20 mouse cellular contexts compared by ENCODE assay signal in the genomic region with DNA sequence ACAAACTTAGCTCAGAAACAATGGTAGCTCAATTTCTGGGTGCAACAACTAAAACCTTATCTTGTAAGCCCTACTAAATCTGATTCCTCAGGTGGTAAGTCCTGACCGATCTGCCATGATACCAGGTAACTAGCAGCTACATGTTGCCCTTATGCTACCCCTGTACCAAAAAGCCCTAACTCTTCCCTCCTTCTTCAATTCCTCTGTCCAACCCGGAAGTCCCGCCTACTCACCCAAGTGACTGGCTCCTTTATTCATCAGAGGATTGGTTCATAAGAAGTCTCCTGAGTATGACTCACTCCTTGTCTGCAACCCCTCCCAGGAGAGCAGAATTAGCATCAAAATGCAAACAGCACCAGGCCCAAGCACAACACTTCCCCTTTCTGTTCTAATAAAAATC. TPM values are rescaled to one million over a fixed set of nuclear protein-coding genes. Genes with fewer than 3 reads are reported as not detected.
DNase-seq lines count a peak whose midpoint lies in the region; ATAC-seq and TF ChIP-seq lines count a peak whose summit lies in the region.
"Had no signal": no experiment of that assay in that cellular context is flagged by ENCODE, and none has a peak within 500 bp of the region (broad histone marks: within the 10 kb centered on the region; RNA-seq: fewer than 3 reads in every experiment).

No protein-coding gene starts in this region.

- H3K4me2 ChIP-seq in heart, embryonic 12.5 days: no peak overlapping the region
- H3K4me2 ChIP-seq: embryonic facial prominence, embryonic 15.5 days; forebrain, embryonic 12.5 days; heart, embryonic 13.5 days; hindbrain, embryonic 15.5 days had no signal

- in situ Hi-C loops in ES-E14 (cut with MboI; ENCODE audit: low sequenced_read_pairs in 2 of 2, unreplicated experiment in 2 of 2): no loop called here

- H3K27me3 ChIP-seq in heart, embryonic 12.5 days (replicated peaks): no peaks in the 10 kb centered on the region
- H3K27me3 ChIP-seq: embryonic facial prominence, embryonic 15.5 days; forebrain, embryonic 12.5 days; heart, embryonic 13.5 days; hindbrain, embryonic 15.5 days had no signal

- peaks cover 6% of the 10 kb centered on the region; the same call in 1 of the 2 replicates for H3K9me3 ChIP-seq in heart, embryonic 12.5 days (replicated peaks)
- H3K9me3 ChIP-seq in ES-E14 (ENCODE audit: control insufficient read depth, insufficient read depth, low read depth, low read length): no peaks in the 10 kb centered on the region
- H3K9me3 ChIP-seq: embryonic facial prominence, embryonic 15.5 days; forebrain, embryonic 12.5 days; heart, embryonic 13.5 days; hindbrain, embryonic 15.5 days; limb, embryonic 10.5 days had no signal

- no peaks in the 10 kb centered on the region for H3K4me1 ChIP-seq in heart, embryonic 12.5 days (replicated peaks)
- peaks cover 8 to 12% of the 10 kb centered on the region in 2 experiments for H3K4me1 ChIP-seq in ES-E14 (ENCODE audit: control insufficient read depth in 2 of 2, insufficient read depth in 2 of 2, low read length in 2 of 2, poor library complexity in 1 of 2)
- H3K4me1 ChIP-seq: embryonic facial prominence, embryonic 15.5 days; forebrain, embryonic 12.5 days; heart, embryonic 13.5 days; hindbrain, embryonic 15.5 days; limb, embryonic 10.5 days had no signal

- H3K36me3 ChIP-seq in heart, embryonic 12.5 days: no peaks in the 10 kb centered on the region
- no peaks in the 10 kb centered on the region; the same call in 1 of the 2 replicates for H3K36me3 ChIP-seq in ES-E14 (ENCODE audit: control insufficient read depth, insufficient read depth, low read length, poor library complexity, severe bottlenecking)
- H3K36me3 ChIP-seq: embryonic facial prominence, embryonic 15.5 days; forebrain, embryonic 12.5 days; heart, embryonic 13.5 days; hindbrain, embryonic 15.5 days; limb, embryonic 10.5 days had no signal

- H3K9ac ChIP-seq in heart, embryonic 12.5 days: no peak overlapping the region
- no peak overlapping the region; the same call in 1 of the 2 replicates for H3K9ac ChIP-seq in ES-E14 (ENCODE audit: insufficient read depth, low read depth, low read length, poor library complexity, severe bottlenecking)
- H3K9ac ChIP-seq: embryonic facial prominence, embryonic 15.5 days; forebrain, embryonic 12.5 days; heart, embryonic 13.5 days; hindbrain, embryonic 15.5 days; liver, embryonic 14.5 days had no signal

- DNase-seq in heart, adult 18-20 months: peak; percentile 9 to 34
- DNase-seq in 3134 (ENCODE audit: extremely low read depth, insufficient read length, low spot score) (peak; percentile 34), ES-E14 (ENCODE audit: low read depth, low spot score) (peak; percentile 51)
- DNase-seq in lung, postnatal 36 days: peak; percentile 45
- no peak for DNase-seq in cerebellum, postnatal 36 days
- DNase-seq in frontal cortex, postnatal 10 days (ENCODE audit: low spot score in 2 of 2): no peak
- DNase-seq: adrenal gland, postnatal 36 days; cerebellum, adult 11 months; kidney, adult 11 months; kidney, postnatal 25 days; layer of hippocampus, postnatal 36 days; right cerebral cortex, postnatal 4 days had no signal

- WGBS in heart, embryonic 12.5 days: 87% methylated on average over 3 of the region's 3 CpGs

- no peak overlapping the region for H3K27ac ChIP-seq in heart, embryonic 12.5 days (ENCODE audit: poor library complexity, severe bottlenecking)
- peak overlapping the region; percentile 54; the same call in 1 of the 2 replicates for H3K27ac ChIP-seq in ES-E14 (ENCODE audit: insufficient read depth, low read depth, low read length, poor library complexity, severe bottlenecking)
- H3K27ac ChIP-seq: embryonic facial prominence, embryonic 15.5 days; forebrain, embryonic 12.5 days; heart, embryonic 13.5 days; hindbrain, embryonic 15.5 days; limb, embryonic 10.5 days; liver, embryonic 14.5 days had no signal

- ATAC-seq in heart, embryonic 12.5 days (ENCODE audit: insufficient number of reproducible peaks, low FRiP score): no peak
- no peak for ATAC-seq in megakaryocyte progenitor cell, adult 5-6 weeks (replicated peaks; ENCODE audit: poor library complexity)

- no peak overlapping the region for H3K4me3 ChIP-seq in heart, embryonic 12.5 days
- H3K4me3 ChIP-seq in ES-E14 (ENCODE audit: insufficient read depth in 1 of 2, low read depth in 1 of 2, low read length in 2 of 2, poor library complexity in 1 of 2, severe bottlenecking in 1 of 2): peak overlapping the region; percentile 53 to 67
- H3K4me3 ChIP-seq: embryonic facial prominence, embryonic 15.5 days; forebrain, embryonic 12.5 days; heart, embryonic 13.5 days; hindbrain, embryonic 15.5 days; limb, embryonic 10.5 days had no signal

TF ChIP-seq in ES-E14, 5 proteins besides CTCF, POLR2A, EP300 and RAD21:
- TF ChIP-seq ZNF384 (IDR thresholded peaks at IDR 0.05; ENCODE audit: low read depth, low read length) (no peak), CHD2 (IDR thresholded peaks at IDR 0.05; ENCODE audit: low read depth, low read length) (no peak)

RNA-seq across cellular contexts. Expression of gene Plekhm1, which starts 31.2 kb away (rescaled TPM):
- total RNA-seq in heart, adult 18-20 months (2021): 10 to 100 TPM; 10.8 to 12.8 TPM
- 7.4 and 7.5 TPM in 2 replicates for polyA plus RNA-seq in heart, embryonic 12.5 days (2016; fragmentation: Nextera tagmentation; extraction: Ambion mirVana)
- total RNA-seq in ES-E14 (2012; rRNA removed): 11.7 and 12.3 TPM in 2 replicates
- 12.1 and 12.5 TPM in 2 replicates for total RNA-seq in megakaryocyte progenitor cell, adult 5-6 weeks (2015)
- total RNA-seq in megakaryocyte progenitor cell, adult 5-6 weeks (2017): 2.9 and 3.9 TPM in 2 replicates

Comparison
In these comparisons a context has a peak if more than half of its experiments do, and no peak if none do; other contexts are left out.
1. DNase-seq: peak in heart, adult 18-20 months (2 of 2), 3134 (single experiment), ES-E14 (single experiment) and lung, postnatal 36 days (single experiment); none in cerebellum, postnatal 36 days (0 of 2) and frontal cortex, postnatal 10 days (0 of 2).